Comparison of ENCODE assay signal across 9 mouse cellular contexts in the genomic region with DNA sequence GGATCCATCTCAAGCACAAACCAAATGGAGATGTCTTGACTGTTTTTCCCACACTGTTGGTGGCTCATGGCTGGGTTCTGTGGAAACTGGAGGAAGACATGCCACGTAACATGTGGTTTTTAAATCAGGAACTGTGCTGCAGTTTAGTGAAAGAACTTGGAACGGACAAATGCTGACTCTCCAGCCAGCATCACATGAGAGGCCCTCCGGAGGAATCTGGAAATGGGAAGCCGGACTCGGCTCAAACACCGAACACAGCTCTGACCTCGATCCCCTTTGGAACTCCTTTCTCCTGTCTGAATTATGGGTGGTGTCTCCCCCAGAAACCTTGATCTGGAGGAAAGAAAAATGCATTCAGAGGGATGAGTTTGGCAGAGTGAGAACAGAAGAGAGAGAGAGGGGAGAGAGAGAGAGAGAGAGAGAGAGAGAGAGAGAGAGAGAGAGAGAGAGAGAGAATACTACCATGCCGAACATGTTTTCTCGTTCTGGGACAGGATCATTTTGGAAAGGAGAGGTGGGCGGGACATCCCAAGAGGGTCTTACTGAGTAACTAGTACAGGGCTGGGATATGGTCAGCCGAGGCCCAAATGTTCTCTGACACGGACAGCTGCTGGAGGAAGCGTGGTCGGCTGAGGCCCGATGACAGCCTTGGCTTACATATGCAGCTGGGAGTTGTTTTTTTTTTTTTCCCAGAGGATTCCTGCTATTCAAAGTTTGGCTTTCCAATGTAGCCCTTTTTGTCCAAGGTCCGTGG. TPM values are rescaled to one million over a fixed set of nuclear protein-coding genes. Genes with fewer than 3 reads are reported as not detected.
DNase-seq lines count a peak whose midpoint lies in the region; ATAC-seq and TF ChIP-seq lines count a peak whose summit lies in the region.
"Had no signal": no experiment of that assay in that cellular context is flagged by ENCODE, and none has a peak within 500 bp of the region (broad histone marks: within the 10 kb centered on the region; RNA-seq: fewer than 3 reads in every experiment).

No protein-coding gene starts in this region.

- no peak for TF ChIP-seq EP300 in stomach, postnatal 0 days (optimal IDR thresholded peaks at IDR 0.05)

- intact Hi-C loops in gastrocnemius, postnatal 36 days (cut with DNase I), result no loop called here
- intact Hi-C loops in left cerebral cortex, postnatal 4 days (cut with DNase I), result no loop called here

- H3K4me3 ChIP-seq in intestine, embryonic 16.5 days (ENCODE audit: low read length), result no peak overlapping the region
- no peak overlapping the region for H3K4me3 ChIP-seq in stomach, postnatal 0 days (ENCODE audit: low read depth, low read length)
- H3K4me3 ChIP-seq: myocyte had no signal

- no peak overlapping the region for H3K4me2 ChIP-seq in intestine, embryonic 16.5 days (ENCODE audit: low read depth, low read length)
- no peak overlapping the region for H3K4me2 ChIP-seq in stomach, postnatal 0 days (replicated peaks; ENCODE audit: low read depth)

- peaks cover 8% of the 10 kb centered on the region for H3K4me1 ChIP-seq in intestine, embryonic 16.5 days (ENCODE audit: control insufficient read depth, insufficient read depth, low read length)
- H3K4me1 ChIP-seq in stomach, postnatal 0 days (replicated peaks; ENCODE audit: control insufficient read depth, insufficient read depth), result no peaks in the 10 kb centered on the region

- 72% methylated on average over 16 of the region's 16 CpGs for WGBS in intestine, embryonic 16.5 days
- 55% methylated on average over 16 of the region's 16 CpGs for WGBS in stomach, postnatal 0 days

- H3K9ac ChIP-seq in intestine, embryonic 16.5 days (ENCODE audit: low read depth, low read length), result no peak overlapping the region
- H3K9ac ChIP-seq in stomach, postnatal 0 days (ENCODE audit: low read length), result no peak overlapping the region

- no peaks in the 10 kb centered on the region for H3K9me3 ChIP-seq in intestine, embryonic 16.5 days (ENCODE audit: control insufficient read depth, low read length)
- no peaks in the 10 kb centered on the region for H3K9me3 ChIP-seq in stomach, postnatal 0 days (ENCODE audit: control insufficient read depth, low read length)

- peak; percentile 53; the same call in 1 of the 2 replicates for ATAC-seq in intestine, embryonic 16.5 days
- peak; percentile 72; the same call in 1 of the 2 replicates for ATAC-seq in stomach, postnatal 0 days (ENCODE audit: low FRiP score, low TSS enrichment)

- DNase-seq in layer of hippocampus, adult 9-11 months, result peak; percentile 21
- no peak for DNase-seq in layer of hippocampus, postnatal 14 days (ENCODE audit: low spot score in 2 of 2)
- peak; percentile 55 to 74 for DNase-seq in gastrocnemius, postnatal 36 days
- DNase-seq in stomach, postnatal 0 days (ENCODE audit: low spot score), result no peak
- no peak for DNase-seq in left cerebral cortex, postnatal 4 days
- DNase-seq in cerebellum, postnatal 4 days (ENCODE audit: low spot score in 2 of 2), result no peak

- no peak for TF ChIP-seq CTCF in stomach, postnatal 0 days (IDR thresholded peaks at IDR 0.05; ENCODE audit: low read depth)

- H3K36me3 ChIP-seq in intestine, embryonic 16.5 days (ENCODE audit: control insufficient read depth, insufficient read depth, low read length), result no peaks in the 10 kb centered on the region
- H3K36me3 ChIP-seq in stomach, postnatal 0 days (ENCODE audit: control insufficient read depth, insufficient read depth, low read length), result no peaks in the 10 kb centered on the region

- H3K27me3 ChIP-seq in intestine, embryonic 16.5 days (replicated peaks; ENCODE audit: control insufficient read depth, insufficient read depth, low read length), result no peaks in the 10 kb centered on the region
- H3K27me3 ChIP-seq in stomach, postnatal 0 days (ENCODE audit: control insufficient read depth, insufficient read depth, low read length), result no peaks in the 10 kb centered on the region

- H3K27ac ChIP-seq in intestine, embryonic 16.5 days (ENCODE audit: low read length), result 0 out of 2 replicates have a peak overlapping the region, but pooled peaks have one; percentile 35
- H3K27ac ChIP-seq in stomach, postnatal 0 days (replicated peaks), result peak overlapping the region; percentile 53; the same call in 1 of the 2 replicates
- H3K27ac ChIP-seq: macrophage had no signal

RNA-seq across cellular contexts. Expression of a gene that starts 53.9 kb away (rescaled TPM):
- total RNA-seq in layer of hippocampus, postnatal 14 days (2021), result 100 to 1,000 TPM; 110 to 112 TPM
- total RNA-seq in gastrocnemius, postnatal 36 days (2021), result 10 to 100 TPM; 78.9 to 89.1 TPM
- polyA plus RNA-seq in intestine, embryonic 16.5 days (2015; fragmentation: Nextera tagmentation; extraction: Ambion mirVana), result 119 TPM in 2 replicates
- 65.7 and 71.0 TPM in 2 replicates for polyA plus RNA-seq in stomach, postnatal 0 days (2015; fragmentation: Nextera tagmentation; extraction: Ambion mirVana)
- total RNA-seq in left cerebral cortex, postnatal 4 days (2021), result 100 to 1,000 TPM; 100 to 117 TPM

Comparison
In these comparisons a context has a peak if more than half of its experiments do, and no peak if none do; other contexts are left out.
1. DNase-seq: peak in layer of hippocampus, adult 9-11 months (single experiment) and gastrocnemius, postnatal 36 days (2 of 2); none in layer of hippocampus, postnatal 14 days (0 of 2), stomach, postnatal 0 days (single experiment), left cerebral cortex, postnatal 4 days (single experiment) and cerebellum, postnatal 4 days (0 of 2).